Mouse (Mus musculus): Measurements from ENCODE around the gene Tenm4.

GRCm38 (mm10) chr7:96731947-96732346 is 560.9 kb downstream of the Tenm4 start:
- TF ChIP-seq CTCF (IDR thresholded peaks at IDR 0.05; ENCODE audit: low read depth) (no peak), EP300 (IDR thresholded peaks at IDR 0.05; ENCODE audit: low read depth) (no peak)

Measured in liver, postnatal 0 days (tissue).